Mouse (Mus musculus) megakaryocyte, embryonic 14.5 days (primary cell): ENCODE measurements around the gene Hoxb1.

Experiments used
- FLI1 ChIP-seq: IDR thresholded peaks from 2 replicates; pipeline ENCODE4 v1.6.1; 2012; ENCODE audit warnings: low read length, inconsistent platforms, mixed read lengths
- GATA1 ChIP-seq: IDR thresholded peaks from 3 replicates; pipeline ENCODE4 v1.6.1; 2012; ENCODE audit warnings: mixed read lengths, low read length, inconsistent platforms, borderline replicate concordance

DNA sequence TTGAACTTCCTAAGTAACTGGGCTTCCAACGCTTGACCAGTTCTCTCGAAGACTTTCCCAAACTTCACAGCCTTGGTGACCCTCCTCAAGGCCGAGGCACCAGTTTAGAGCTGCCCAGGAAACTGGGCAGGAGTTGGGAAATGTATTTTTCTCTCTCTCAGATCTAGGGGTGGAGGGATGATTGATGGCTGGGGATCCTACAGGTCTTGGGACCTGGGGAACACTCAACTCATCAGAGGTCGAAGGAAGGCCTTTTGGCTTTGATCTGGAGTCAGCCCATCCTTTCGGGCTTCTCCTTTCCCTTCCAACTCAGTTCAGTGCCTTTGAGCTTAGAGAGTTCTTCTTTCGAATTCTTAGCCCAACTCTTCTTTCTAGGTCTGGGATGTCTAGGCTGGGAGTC is 1.6 kb downstream of the Hoxb1 start:
- TF ChIP-seq GATA1 (no peak), FLI1 (no peak)
